Mouse (Mus musculus): ENCODE measurements around the gene Zfp385b. TPM values are rescaled to one million over a fixed set of nuclear protein-coding genes. Genes with fewer than 3 reads are reported as not detected.

Zfp385b gene
- polyA plus RNA-seq, 1 experiment from 2014 or later: 1.7 TPM

DNA sequence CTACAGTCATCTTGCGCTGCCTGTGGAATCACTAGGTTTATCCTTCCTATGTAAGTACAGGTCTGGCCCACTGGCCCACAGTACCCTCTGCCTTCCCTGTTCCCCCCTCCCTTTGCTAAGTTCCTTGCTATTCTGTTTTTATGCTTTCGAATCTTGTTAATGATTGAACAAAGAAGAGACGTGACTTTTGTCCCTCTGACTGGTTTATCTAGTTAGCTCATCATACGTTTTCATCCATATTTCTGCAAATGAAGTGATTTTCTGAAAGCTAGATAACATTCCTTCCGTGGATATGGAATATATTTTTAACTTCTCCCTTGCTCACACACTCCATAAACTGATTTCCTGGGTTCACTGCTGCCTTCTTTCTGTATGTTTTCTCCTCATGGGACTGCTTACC lies 302.8 kb downstream of the Zfp385b start:
- no peaks in the 10 kb centered on the region for H3K27me3 ChIP-seq (ENCODE audit: control insufficient read depth, insufficient read depth, low read length)
- H3K9me3 ChIP-seq (ENCODE audit: control insufficient read depth, low read length): no peaks in the 10 kb centered on the region
- H3K4me1 ChIP-seq (ENCODE audit: control insufficient read depth, insufficient read depth, low read length): no peaks in the 10 kb centered on the region
- H3K4me2 ChIP-seq: no peak overlapping the region
- DNase-seq (ENCODE audit: low spot score, missing footprints) (peak; percentile 53), ATAC-seq (ENCODE audit: low FRiP score) (no peak)
- H3K27ac ChIP-seq (ENCODE audit: low read depth, low read length): no peak overlapping the region
- no peaks in the 10 kb centered on the region for H3K36me3 ChIP-seq (ENCODE audit: control insufficient read depth, insufficient read depth, low read length)
- 83% methylated on average over 5 of the region's 5 CpGs for WGBS
- H3K4me3 ChIP-seq (ENCODE audit: low read depth, low read length): no peak overlapping the region
- H3K9ac ChIP-seq (ENCODE audit: low read length): no peak overlapping the region

- DNase-seq (ENCODE audit: low spot score, missing footprints): no peak
- H3K27me3 ChIP-seq (ENCODE audit: control insufficient read depth, insufficient read depth, low read length): no peaks in the 10 kb centered on the region
- no peaks in the 10 kb centered on the region for H3K36me3 ChIP-seq (ENCODE audit: control insufficient read depth, insufficient read depth, low read length)
- no peak overlapping the region for H3K4me3 ChIP-seq (ENCODE audit: low read depth, low read length)
- H3K27ac ChIP-seq (ENCODE audit: low read depth, low read length): no peak overlapping the region
- no peak overlapping the region for H3K4me2 ChIP-seq
- WGBS: 71% methylated on average over 6 of the region's 6 CpGs
- no peaks in the 10 kb centered on the region for H3K4me1 ChIP-seq (ENCODE audit: control insufficient read depth, insufficient read depth, low read length)
- no peak overlapping the region for H3K9ac ChIP-seq (ENCODE audit: low read length)
- no peak for ATAC-seq (ENCODE audit: low FRiP score)
- no peaks in the 10 kb centered on the region for H3K9me3 ChIP-seq (ENCODE audit: control insufficient read depth, low read length)
These were observed 303.8 kb downstream of the Zfp385b start for GRCm38 (mm10) chr2:77515654-77516053.

DNA sequence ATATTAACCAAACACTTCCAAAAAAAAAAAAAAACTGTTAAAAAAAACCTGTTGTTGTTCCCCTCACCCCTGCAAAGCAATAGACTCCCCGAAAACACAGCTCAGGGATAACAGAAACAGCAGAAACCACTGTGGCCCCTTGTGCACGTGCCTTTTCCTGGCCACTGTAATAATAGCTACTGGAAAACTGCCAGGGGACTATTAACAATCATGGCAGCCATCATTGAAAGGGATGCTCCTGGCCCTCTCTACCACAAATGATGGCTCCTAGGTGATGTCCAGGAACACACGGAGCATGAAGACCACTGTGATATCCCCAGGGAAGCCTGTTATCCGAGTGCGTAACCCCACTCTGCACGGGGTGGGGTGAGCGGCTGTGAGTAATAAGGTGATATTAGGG lies 304.4 kb downstream of the Zfp385b start:
- ATAC-seq (ENCODE audit: low FRiP score): no peak
- no peak overlapping the region for H3K9ac ChIP-seq (ENCODE audit: low read length)
- no peaks in the 10 kb centered on the region for H3K4me1 ChIP-seq (ENCODE audit: control insufficient read depth, insufficient read depth, low read length)
- H3K9me3 ChIP-seq (ENCODE audit: control insufficient read depth, low read length): no peaks in the 10 kb centered on the region
- DNase-seq (ENCODE audit: low spot score, missing footprints): no peak
- no peaks in the 10 kb centered on the region for H3K36me3 ChIP-seq (ENCODE audit: control insufficient read depth, insufficient read depth, low read length)
- no peak overlapping the region for H3K4me3 ChIP-seq (ENCODE audit: low read depth, low read length)
- no peak overlapping the region for H3K4me2 ChIP-seq
- no peak overlapping the region for H3K27ac ChIP-seq (ENCODE audit: low read depth, low read length)
- 85% methylated on average over 7 of the region's 7 CpGs for WGBS
- no peaks in the 10 kb centered on the region for H3K27me3 ChIP-seq (ENCODE audit: control insufficient read depth, insufficient read depth, low read length)

DNA sequence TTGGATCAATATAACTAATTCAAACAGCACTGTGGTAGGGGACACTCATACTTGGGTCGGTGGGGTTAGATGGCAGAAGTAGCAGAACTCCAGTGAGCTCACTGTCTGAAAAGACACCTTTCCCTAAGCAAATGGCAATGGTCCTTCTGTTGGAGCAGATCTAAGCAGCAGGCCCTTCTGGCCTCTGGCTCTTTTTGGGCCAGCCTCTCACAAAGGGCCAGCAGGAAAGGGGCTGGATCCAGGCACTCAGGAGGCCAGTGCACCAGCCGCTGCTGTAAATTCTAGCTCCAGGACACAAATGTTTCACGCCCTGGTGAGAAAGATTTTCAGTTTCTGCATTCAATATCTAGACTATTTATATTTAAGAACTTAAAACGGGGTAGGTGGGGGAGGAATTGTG lies 305.0 kb downstream of the Zfp385b start:
- Histone ChIP-seq H3K4me3 (ENCODE audit: low read depth, low read length) (no peak overlapping the region), H3K36me3 (ENCODE audit: control insufficient read depth, insufficient read depth, low read length) (no peaks in the 10 kb centered on the region), H3K27me3 (ENCODE audit: control insufficient read depth, insufficient read depth, low read length) (no peaks in the 10 kb centered on the region), H3K27ac (ENCODE audit: low read depth, low read length) (no peak overlapping the region), H3K4me1 (ENCODE audit: control insufficient read depth, insufficient read depth, low read length) (no peaks in the 10 kb centered on the region), H3K9me3 (ENCODE audit: control insufficient read depth, low read length) (no peaks in the 10 kb centered on the region), H3K9ac (ENCODE audit: low read length) (no peak overlapping the region), H3K4me2 (no peak overlapping the region)
- peak; percentile 46; the same call in 1 of the 2 replicates for ATAC-seq (ENCODE audit: low FRiP score)
- no peak for DNase-seq (ENCODE audit: low spot score, missing footprints)
- 68% methylated on average over 4 of the region's 4 CpGs for WGBS

DNA sequence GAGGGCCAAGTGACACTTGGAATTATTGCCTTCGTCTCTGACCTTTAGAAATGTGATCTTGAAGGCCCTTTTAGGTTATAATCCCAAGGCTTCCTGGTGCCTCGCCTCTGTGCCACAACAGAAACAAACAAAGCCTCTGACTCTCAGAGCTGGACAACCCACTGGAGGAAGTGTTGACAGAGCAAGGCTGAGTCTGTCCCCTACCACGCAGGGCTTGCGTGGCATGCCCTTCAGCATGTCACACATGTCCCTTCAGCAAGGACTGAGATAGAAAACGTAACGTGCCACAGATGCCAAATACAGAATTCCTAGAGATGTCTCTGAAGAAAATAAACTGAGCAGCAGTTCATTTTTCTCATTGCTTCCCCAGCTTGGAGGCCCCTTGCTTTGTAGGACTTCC lies 310.7 kb downstream of the Zfp385b start:
- DNase-seq (ENCODE audit: low spot score, missing footprints): peak; percentile 14
- H3K4me1 ChIP-seq (ENCODE audit: control insufficient read depth, insufficient read depth, low read length): no peaks in the 10 kb centered on the region
- no peak overlapping the region for H3K4me2 ChIP-seq
- no peak for ATAC-seq (ENCODE audit: low FRiP score)
- WGBS: 80% methylated on average over 6 of the region's 6 CpGs
- no peak overlapping the region for H3K4me3 ChIP-seq (ENCODE audit: low read depth, low read length)
- no peaks in the 10 kb centered on the region for H3K27me3 ChIP-seq (ENCODE audit: control insufficient read depth, insufficient read depth, low read length)
- H3K9ac ChIP-seq (ENCODE audit: low read length): no peak overlapping the region
- no peaks in the 10 kb centered on the region for H3K9me3 ChIP-seq (ENCODE audit: control insufficient read depth, low read length)
- no peak overlapping the region for H3K27ac ChIP-seq (ENCODE audit: low read depth, low read length)
- H3K36me3 ChIP-seq (ENCODE audit: control insufficient read depth, insufficient read depth, low read length): no peaks in the 10 kb centered on the region

DNA sequence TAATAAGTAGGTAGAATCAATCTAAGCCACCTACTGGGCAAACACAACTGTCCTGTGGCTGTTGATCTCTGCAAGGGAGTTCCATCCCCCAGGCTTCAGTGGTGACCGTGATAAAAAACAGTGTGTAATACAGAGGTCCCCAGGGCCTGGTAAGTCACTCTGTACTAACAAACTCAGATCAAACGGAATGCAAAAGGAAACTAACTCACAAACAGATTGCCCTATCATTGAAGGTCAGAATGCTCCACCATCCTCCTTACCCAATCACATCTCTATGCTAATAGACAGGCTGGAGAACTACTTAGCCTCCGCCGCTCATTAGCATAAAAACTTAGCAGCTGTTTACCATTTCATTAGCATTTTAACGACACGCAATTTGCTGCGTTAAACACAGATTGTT lies 313.1 kb downstream of the Zfp385b start:
- Histone ChIP-seq H3K27me3 (ENCODE audit: control insufficient read depth, insufficient read depth, low read length) (no peaks in the 10 kb centered on the region), H3K4me3 (ENCODE audit: low read depth, low read length) (no peak overlapping the region), H3K9me3 (ENCODE audit: control insufficient read depth, low read length) (no peaks in the 10 kb centered on the region), H3K4me1 (ENCODE audit: control insufficient read depth, insufficient read depth, low read length) (no peaks in the 10 kb centered on the region), H3K4me2 (peak overlapping the region; percentile 11; the same call in 1 of the 2 replicates), H3K36me3 (ENCODE audit: control insufficient read depth, insufficient read depth, low read length) (no peaks in the 10 kb centered on the region), H3K27ac (ENCODE audit: low read depth, low read length) (no peak overlapping the region), H3K9ac (ENCODE audit: low read length) (no peak overlapping the region)
- DNase-seq (ENCODE audit: low spot score, missing footprints) (no peak), ATAC-seq (ENCODE audit: low FRiP score) (peak; percentile 76)
- 7% methylated on average over 7 of the region's 7 CpGs for WGBS

- ATAC-seq (ENCODE audit: low FRiP score) (no peak), DNase-seq (ENCODE audit: low spot score, missing footprints) (no peak)
- WGBS: 67% methylated on average over 1 of the region's 1 CpGs
- Histone ChIP-seq H3K4me3 (ENCODE audit: low read depth, low read length) (no peak overlapping the region), H3K9ac (ENCODE audit: low read length) (no peak overlapping the region), H3K4me1 (ENCODE audit: control insufficient read depth, insufficient read depth, low read length) (no peaks in the 10 kb centered on the region), H3K36me3 (ENCODE audit: control insufficient read depth, insufficient read depth, low read length) (no peaks in the 10 kb centered on the region), H3K27me3 (ENCODE audit: control insufficient read depth, insufficient read depth, low read length) (no peaks in the 10 kb centered on the region), H3K27ac (ENCODE audit: low read depth, low read length) (no peak overlapping the region), H3K4me2 (no peak overlapping the region), H3K9me3 (ENCODE audit: control insufficient read depth, low read length) (no peaks in the 10 kb centered on the region)
These were observed 313.8 kb downstream of the Zfp385b start for GRCm38 (mm10) chr2:77505614-77506013.

- WGBS: 90% methylated on average over 6 of the region's 6 CpGs
- H3K4me2 ChIP-seq: no peak overlapping the region
- DNase-seq (ENCODE audit: low spot score, missing footprints) (no peak), ATAC-seq (ENCODE audit: low FRiP score) (no peak)
- H3K36me3 ChIP-seq (ENCODE audit: control insufficient read depth, insufficient read depth, low read length): no peaks in the 10 kb centered on the region
- no peaks in the 10 kb centered on the region for H3K27me3 ChIP-seq (ENCODE audit: control insufficient read depth, insufficient read depth, low read length)
- H3K27ac ChIP-seq (ENCODE audit: low read depth, low read length): no peak overlapping the region
- no peak overlapping the region for H3K4me3 ChIP-seq (ENCODE audit: low read depth, low read length)
- H3K4me1 ChIP-seq (ENCODE audit: control insufficient read depth, insufficient read depth, low read length): no peaks in the 10 kb centered on the region
- H3K9me3 ChIP-seq (ENCODE audit: control insufficient read depth, low read length): no peaks in the 10 kb centered on the region
- H3K9ac ChIP-seq (ENCODE audit: low read length): no peak overlapping the region
These were observed 315.6 kb downstream of the Zfp385b start for GRCm38 (mm10) chr2:77503674-77504351.

DNA sequence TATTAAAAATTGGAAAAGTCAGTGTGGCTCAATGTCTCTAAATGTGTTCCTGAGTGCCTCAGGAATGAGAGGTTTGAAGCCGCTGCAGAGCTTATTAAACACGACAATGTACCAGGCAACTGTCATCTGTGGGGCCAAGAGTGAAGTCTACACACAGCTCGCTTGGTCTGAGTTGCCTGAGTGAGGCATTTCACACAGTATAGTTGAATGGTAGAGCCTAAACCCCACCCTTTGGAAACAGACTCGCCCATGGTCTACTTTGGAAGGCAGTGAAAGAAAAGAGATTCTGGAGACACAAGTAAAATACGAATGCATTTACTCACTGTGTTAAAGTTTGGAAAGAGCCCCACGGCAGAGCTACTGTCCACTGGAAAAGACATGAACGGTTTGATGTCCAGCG lies 316.2 kb downstream of the Zfp385b start:
- Histone ChIP-seq H3K4me2 (no peak overlapping the region), H3K4me1 (ENCODE audit: control insufficient read depth, insufficient read depth, low read length) (no peaks in the 10 kb centered on the region), H3K9ac (ENCODE audit: low read length) (no peak overlapping the region), H3K27me3 (ENCODE audit: control insufficient read depth, insufficient read depth, low read length) (no peaks in the 10 kb centered on the region), H3K36me3 (ENCODE audit: control insufficient read depth, insufficient read depth, low read length) (no peaks in the 10 kb centered on the region), H3K9me3 (ENCODE audit: control insufficient read depth, low read length) (no peaks in the 10 kb centered on the region), H3K27ac (ENCODE audit: low read depth, low read length) (no peak overlapping the region), H3K4me3 (ENCODE audit: low read depth, low read length) (no peak overlapping the region)
- 86% methylated on average over 8 of the region's 8 CpGs for WGBS
- no peak for ATAC-seq (ENCODE audit: low FRiP score)
- DNase-seq (ENCODE audit: low spot score, missing footprints): no peak

Measured in midbrain, embryonic 11.5 days (tissue).